Mouse (Mus musculus) testis, adult 2 months (tissue): ENCODE measurements around the gene Mpg. TPM values are rescaled to one million over a fixed set of nuclear protein-coding genes. Genes with fewer than 3 reads are reported as not detected.

Experiments used
- H3K27ac ChIP-seq: fragments of 200-500 bp; 2 replicates; pipeline ENCODE4 v1.5.1; 2012; ENCODE audit warnings: low read depth, low read length; ENCODE audit not compliant: control insufficient read depth, insufficient read depth
- H3K27me3 ChIP-seq: fragments of 200-500 bp; 2 replicates; pipeline ENCODE4 v1.6.1; 2012; ENCODE audit warnings: mild to moderate bottlenecking, low read length, moderate library complexity; ENCODE audit not compliant: control insufficient read depth, insufficient read depth
- H3K36me3 ChIP-seq: fragments of 200-500 bp; 2 replicates; pipeline ENCODE4 v1.6.1; 2012; ENCODE audit warnings: mild to moderate bottlenecking, low read length; ENCODE audit not compliant: control insufficient read depth, insufficient read depth
- H3K4me1 ChIP-seq: fragments of 200-500 bp; 2 replicates; pipeline ENCODE4 v1.6.1; 2012; ENCODE audit warnings: low read length; ENCODE audit not compliant: control insufficient read depth, insufficient read depth
- H3K4me3 ChIP-seq: fragments of 200-500 bp; 2 replicates; pipeline ENCODE4 v1.5.1; 2012; ENCODE audit warnings: low read depth, mild to moderate bottlenecking, low read length, moderate library complexity, mixed read lengths; ENCODE audit not compliant: control insufficient read depth
- CTCF ChIP-seq: fragments of 200-500 bp; IDR thresholded peaks from 2 replicates; pipeline ENCODE4 v1.5.1; 2012; ENCODE audit warnings: low read depth, mild to moderate bottlenecking, inconsistent platforms, low read length, moderate library complexity; ENCODE audit not compliant: control insufficient read depth, insufficient read depth, insufficient replicate concordance
- POLR2A ChIP-seq: fragments of 200-500 bp; IDR thresholded peaks from 2 replicates; pipeline ENCODE4 v1.6.1; 2012; ENCODE audit warnings: low read depth, mild to moderate bottlenecking, inconsistent platforms, low read length, moderate library complexity; ENCODE audit not compliant: control insufficient read depth
- polyA plus RNA-seq: library from polyadenylated mRNA; depleted of rRNA; stranded (reverse); fragments of >200 nt; gene quantifications from 2 replicates; pipeline ENCODE4 v1.2.3, GENCODE M21; 2012

Gene Mpg
- polyA plus RNA-seq, 1 experiment, result 16.3 TPM

GRCm38 (mm10) chr11:32201922-32202685, 24.2 kb upstream of the Mpg start:
- peaks cover 6% of the 10 kb centered on the region for H3K4me1 ChIP-seq
- H3K27ac ChIP-seq, result no peak overlapping the region
- H3K36me3 ChIP-seq, result peaks cover 1% of the 10 kb centered on the region; the same call in 1 of the 2 replicates
- H3K4me3 ChIP-seq, result no peak overlapping the region
- TF ChIP-seq POLR2A, result no peak
- TF ChIP-seq CTCF, result no peak
- no peaks in the 10 kb centered on the region for H3K27me3 ChIP-seq

GRCm38 (mm10) chr11:32205058-32205873, 21.0 kb upstream of the Mpg start, which contains the start of gene Snrnp25:
TSS of gene Snrnp25 (plus strand) at chr11:32205415.
- peak; percentile 51; the same call in 1 of the 2 replicates for TF ChIP-seq CTCF
- peak; percentile 50; the same call in 1 of the 2 replicates for TF ChIP-seq POLR2A
- Histone ChIP-seq H3K27ac (peak within 1 kb of the TSS; percentile 37), H3K4me3 (peak within 1 kb of the TSS; percentile 91), H3K36me3 (peaks cover 3% of the 10 kb centered on the region; the same call in 1 of the 2 replicates), H3K4me1 (peaks cover 6% of the 10 kb centered on the region), H3K27me3 (no peaks in the 10 kb centered on the region)

- H3K27ac ChIP-seq, result no peak overlapping the region
- H3K4me1 ChIP-seq, result peaks cover 2% of the 10 kb centered on the region
- no peak overlapping the region for H3K4me3 ChIP-seq
- H3K27me3 ChIP-seq, result no peaks in the 10 kb centered on the region
- H3K36me3 ChIP-seq, result peaks cover 3% of the 10 kb centered on the region; the same call in 1 of the 2 replicates
- no peak for TF ChIP-seq POLR2A
- no peak for TF ChIP-seq CTCF
Measured at GRCm38 (mm10) chr11:32210623-32211022, 15.7 kb upstream of the Mpg start.

- no peaks in the 10 kb centered on the region; the same call in 1 of the 2 replicates for H3K4me1 ChIP-seq
- no peaks in the 10 kb centered on the region for H3K27me3 ChIP-seq
- no peak for TF ChIP-seq CTCF
- no peak for TF ChIP-seq POLR2A
- no peak overlapping the region for H3K27ac ChIP-seq
- H3K4me3 ChIP-seq, result no peak overlapping the region
- no peaks in the 10 kb centered on the region for H3K36me3 ChIP-seq
Measured at GRCm38 (mm10) chr11:32215372-32216162, 10.7 kb upstream of the Mpg start.

GRCm38 (mm10) chr11:32216851-32217250, 9.5 kb upstream of the Mpg start:
- H3K4me3 ChIP-seq, result no peak overlapping the region
- H3K36me3 ChIP-seq, result no peaks in the 10 kb centered on the region
- peaks cover 6% of the 10 kb centered on the region for H3K4me1 ChIP-seq
- no peak overlapping the region for H3K27ac ChIP-seq
- TF ChIP-seq POLR2A, result no peak
- TF ChIP-seq CTCF, result peak; percentile 43; the same call in 1 of the 2 replicates
- 0 out of 2 replicates have a peak, but pooled peaks cover 2% of the 10 kb centered on the region for H3K27me3 ChIP-seq

GRCm38 (mm10) chr11:32218501-32219050, 7.7 kb upstream of the Mpg start:
- Histone ChIP-seq H3K36me3 (no peaks in the 10 kb centered on the region), H3K4me1 (peaks cover 10% of the 10 kb centered on the region), H3K4me3 (no peak overlapping the region), H3K27me3 (0 out of 2 replicates have a peak, but pooled peaks cover 2% of the 10 kb centered on the region), H3K27ac (no peak overlapping the region)
- TF ChIP-seq CTCF, result no peak
- TF ChIP-seq POLR2A, result no peak
